Mouse (Mus musculus): ENCODE measurements around the gene Cdk20.
"Not testable (repeated sequence)": the region's sequence is repeated elsewhere in the genome, so short reads cannot be mapped to it uniquely, and the experiment has no call there.

Gene Cdk20

DNA sequence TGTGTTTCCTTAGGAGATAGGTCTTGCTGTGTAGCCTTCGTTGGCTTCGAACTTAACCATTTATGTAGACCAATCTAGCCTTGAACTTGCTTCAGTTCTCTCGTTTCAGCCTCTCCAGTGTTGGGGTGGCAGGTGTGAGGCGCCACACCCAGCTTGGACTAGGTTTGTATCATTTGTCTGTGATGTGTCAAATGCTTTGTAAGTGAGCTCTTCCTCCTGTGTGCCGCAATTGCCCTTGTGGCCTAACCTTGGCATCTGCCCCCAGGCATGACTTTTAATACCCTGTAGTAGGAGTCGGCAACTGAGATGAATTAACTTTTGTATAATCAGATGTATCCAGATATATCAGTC, 9.5 kb upstream of the Cdk20 start:
- no peak for DNase-seq (ENCODE audit: low spot score in 2 of 2)

DNA sequence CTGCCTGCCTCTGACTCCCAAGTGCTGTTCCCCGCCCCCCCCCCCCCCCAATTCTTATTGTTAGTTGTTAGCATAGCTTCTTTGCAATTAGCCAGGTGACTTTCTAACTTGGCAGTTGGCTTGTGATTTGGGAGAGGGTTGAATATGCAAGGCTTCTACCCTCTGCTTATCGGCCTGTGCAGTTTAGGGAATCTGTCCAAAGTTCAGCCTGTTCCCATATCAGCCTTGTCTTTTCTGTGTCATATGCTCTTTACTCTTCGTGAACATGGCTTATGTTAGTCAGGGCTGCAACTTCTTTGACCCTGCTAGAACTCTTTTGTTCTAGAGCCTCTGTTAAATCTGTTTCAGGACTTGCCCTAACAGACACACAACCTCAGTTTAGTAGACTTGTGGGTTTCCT, 7.8 kb upstream of the Cdk20 start:
- DNase-seq (ENCODE audit: low spot score in 2 of 2), result no peak

DNA sequence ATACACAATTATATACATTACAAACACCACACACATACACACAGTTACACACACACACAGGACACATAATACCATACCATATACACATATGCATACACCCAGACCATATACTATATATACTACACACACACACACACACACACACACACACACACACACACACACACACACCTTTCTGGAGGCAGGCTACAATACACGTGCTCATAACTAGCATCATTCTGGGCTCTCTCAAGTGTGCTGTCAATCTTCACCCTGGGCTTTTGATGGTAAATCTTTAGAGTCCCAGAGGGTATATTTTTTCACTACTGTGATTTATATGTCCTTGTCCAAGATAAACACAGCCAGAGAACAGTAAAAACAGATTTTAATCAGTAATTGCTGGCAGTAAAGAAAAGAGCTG, 6.8 kb upstream of the Cdk20 start:
- DNase-seq (ENCODE audit: low spot score in 2 of 2), result no peak

- DNase-seq (ENCODE audit: low spot score in 2 of 2), result no peak
Observed at GRCm38 (mm10) chr13:64429328-64429727, 2.8 kb upstream of the Cdk20 start.

GRCm38 (mm10) chr13:64437801-64438200, 5.7 kb downstream of the Cdk20 start:
- DNase-seq (ENCODE audit: low spot score in 2 of 2), result no peak

DNA sequence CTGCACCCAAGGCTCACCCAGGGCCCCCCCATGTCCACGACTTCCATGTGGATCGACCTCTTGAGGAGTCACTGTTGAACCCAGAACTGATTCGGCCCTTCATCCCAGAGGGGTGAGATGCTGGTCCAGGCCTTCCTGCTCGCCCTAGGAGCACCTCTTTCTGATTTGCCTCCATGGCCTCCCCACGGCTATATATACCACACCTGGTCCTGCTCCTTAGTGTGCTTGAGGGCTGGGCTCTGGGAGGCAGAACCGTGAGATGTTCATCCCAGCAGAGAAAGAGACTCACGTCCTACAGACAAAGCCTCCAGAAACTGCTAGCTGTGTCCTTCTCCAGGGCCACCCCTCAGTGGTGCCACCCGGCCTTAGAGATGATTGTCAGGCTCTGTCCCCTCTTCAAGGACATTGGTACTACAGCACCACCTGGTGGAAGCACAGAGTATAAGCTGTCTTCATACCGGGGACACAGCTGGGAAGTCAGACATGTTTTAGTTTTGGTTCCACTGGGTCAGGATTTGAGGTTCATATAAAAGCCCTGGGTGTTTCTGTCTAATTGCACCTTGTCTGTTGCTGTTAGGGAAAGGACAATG, 6.8 kb downstream of the Cdk20 start:
- DNase-seq (ENCODE audit: low spot score in 2 of 2), result peak; percentile 70 to 72

- DNase-seq (ENCODE audit: low spot score in 2 of 2), result no peak
Observed at GRCm38 (mm10) chr13:64439471-64439870, 7.4 kb downstream of the Cdk20 start.

DNA sequence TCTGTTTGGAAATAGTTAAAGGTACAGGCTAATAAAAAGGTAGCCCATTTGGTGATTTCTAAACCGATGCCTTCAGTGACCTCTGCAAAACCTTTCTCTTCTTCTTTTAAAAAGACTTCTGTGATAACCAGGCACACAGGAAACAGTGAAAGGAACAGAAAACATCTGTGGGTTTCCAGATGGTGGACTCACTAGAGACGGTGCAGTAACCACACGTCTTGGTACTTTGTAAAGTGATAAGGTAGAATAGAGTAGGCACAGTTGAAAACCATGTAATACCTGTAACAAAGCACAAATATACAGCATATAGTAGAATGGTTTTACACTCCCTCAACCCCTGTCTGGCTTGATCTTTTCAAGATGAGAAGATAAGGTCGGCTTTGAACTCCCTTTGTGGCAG, 8.5 kb downstream of the Cdk20 start:
- no peak for DNase-seq (ENCODE audit: low spot score in 2 of 2)

- DNase-seq (ENCODE audit: low spot score in 2 of 2), result no peak
Observed at GRCm38 (mm10) chr13:64443263-64443894, 11.3 kb downstream of the Cdk20 start.

DNA sequence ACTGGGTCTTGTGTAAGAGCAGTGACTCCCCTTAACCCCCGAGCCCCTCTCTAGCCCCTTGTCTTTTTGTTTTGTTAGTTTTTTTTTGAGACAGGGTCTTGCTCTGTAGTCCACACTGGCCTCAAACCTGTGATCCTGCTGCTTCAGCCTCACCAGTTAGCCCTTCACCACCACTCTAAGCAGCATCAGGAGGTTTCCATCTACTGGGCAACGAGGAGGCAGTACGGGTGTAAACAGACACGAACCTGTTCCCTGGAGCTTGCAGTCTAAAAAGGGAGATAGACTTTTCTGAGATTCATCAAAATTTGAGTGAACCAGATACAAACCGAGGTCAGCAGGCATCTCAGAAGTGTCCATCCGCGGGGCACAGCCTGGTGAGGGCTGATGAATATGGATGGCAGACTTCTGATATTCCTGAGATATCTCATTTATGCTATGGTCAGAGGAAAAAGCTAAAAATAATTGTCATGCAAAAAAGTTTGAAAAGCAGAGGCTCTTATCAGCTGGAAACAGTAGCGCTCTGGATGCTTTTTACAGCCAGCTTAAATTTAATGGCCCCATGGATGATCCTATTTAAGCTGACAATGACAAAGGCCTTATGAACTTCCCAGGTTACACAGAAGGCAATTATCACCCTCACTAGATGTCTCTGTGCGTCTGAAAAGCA, 13.3 kb downstream of the Cdk20 start:
- DNase-seq (ENCODE audit: low spot score in 2 of 2), result no peak

- no peak for DNase-seq (ENCODE audit: low spot score in 2 of 2)
Observed at GRCm38 (mm10) chr13:64447947-64448346, 15.8 kb downstream of the Cdk20 start.

DNA sequence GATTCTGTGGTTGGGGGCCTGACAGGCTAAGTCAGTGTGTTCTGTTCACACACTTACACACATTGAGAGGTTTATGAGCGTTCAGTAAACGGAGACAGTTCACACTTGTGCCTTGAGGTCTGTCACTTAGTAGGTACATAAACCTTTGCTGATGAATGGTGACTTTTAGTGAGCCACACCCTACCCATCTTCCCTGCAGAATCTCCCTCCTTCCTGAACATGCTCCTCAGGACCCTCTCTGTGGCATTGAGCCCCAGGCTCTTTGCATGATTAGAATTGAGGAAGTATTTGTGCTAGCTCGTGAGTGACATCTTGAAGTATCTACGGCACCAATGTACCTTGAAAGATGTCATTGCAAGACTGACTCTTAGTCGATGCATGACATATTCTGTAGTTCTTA, 16.6 kb downstream of the Cdk20 start:
- no peak for DNase-seq (ENCODE audit: low spot score in 2 of 2)

DNA sequence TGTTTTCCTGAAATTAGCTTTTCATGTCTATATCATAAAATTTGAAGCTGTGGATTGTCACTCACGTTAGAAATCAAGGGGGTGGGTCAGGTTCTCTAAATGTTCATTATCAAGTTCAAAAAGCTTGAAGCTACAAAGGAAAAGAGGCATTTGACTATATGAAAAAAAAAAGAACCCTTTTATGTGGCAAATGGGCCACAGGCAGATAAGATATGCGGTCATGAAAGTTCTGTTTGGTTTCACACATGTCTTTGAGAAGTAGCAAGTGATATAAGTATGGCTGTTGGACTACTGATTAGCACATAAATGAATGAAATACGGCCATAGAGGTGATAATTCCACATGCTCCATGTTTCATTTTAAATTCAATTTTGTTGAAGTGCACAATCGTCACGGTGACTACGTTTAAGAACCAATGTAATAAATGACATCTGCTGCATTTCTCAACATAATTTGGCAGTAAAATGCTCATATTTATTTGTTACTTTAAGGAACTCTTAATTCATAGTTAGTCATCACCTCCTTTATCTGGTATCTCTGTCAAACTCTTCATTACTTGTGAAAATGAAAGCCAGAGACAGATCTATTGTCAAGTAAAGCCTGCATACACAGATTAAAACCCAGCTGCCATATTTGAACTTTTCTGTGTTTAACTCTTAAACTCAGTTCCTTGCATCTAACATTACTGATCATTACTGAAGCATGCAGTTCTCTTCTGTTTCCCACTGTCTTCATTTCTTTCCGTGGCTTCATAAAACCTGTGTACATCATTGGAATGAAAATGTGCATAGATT, 18.1 kb downstream of the Cdk20 start:
- no peak for DNase-seq (ENCODE audit: low spot score in 2 of 2)

DNA sequence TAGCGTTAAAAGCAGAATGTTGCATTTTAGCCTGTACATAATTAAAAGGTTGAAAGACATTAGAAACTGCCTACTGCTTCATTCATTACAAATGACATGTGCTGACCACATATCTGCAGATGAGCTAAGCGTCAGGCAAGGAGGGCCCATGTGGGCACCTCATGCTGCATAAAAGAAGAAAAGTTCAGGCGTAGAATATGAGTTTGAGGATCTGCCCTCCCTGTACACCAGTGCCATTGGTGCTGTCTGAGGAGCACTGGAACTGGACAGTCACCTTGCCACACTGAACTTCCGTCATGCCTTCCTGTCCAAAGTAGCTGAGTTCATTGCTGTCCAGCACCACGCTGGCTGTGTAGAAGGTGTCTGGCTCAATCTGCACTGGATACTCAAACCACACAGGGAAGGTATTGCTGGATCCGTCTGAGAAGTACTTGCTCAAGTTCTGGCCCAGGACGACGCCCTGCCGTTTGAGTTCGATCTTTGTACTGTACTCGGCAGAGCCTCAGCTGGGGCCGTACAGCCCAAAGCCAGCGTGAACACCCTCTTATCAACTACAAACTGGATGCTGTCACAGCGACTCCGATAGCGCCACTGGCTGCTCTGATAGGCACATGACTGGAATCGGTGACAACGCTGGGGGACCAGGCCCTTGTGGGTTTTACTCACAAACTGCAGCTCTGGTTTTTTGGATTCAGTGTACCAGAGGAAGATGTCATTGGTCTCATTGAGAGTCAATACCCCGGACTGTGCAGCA, 25.3 kb downstream of the Cdk20 start:
- DNase-seq (ENCODE audit: low spot score in 2 of 2), result not testable (repeated sequence)

GRCm38 (mm10) chr13:64458181-64458580, 26.1 kb downstream of the Cdk20 start:
- DNase-seq (ENCODE audit: low spot score in 2 of 2), result no peak

DNA sequence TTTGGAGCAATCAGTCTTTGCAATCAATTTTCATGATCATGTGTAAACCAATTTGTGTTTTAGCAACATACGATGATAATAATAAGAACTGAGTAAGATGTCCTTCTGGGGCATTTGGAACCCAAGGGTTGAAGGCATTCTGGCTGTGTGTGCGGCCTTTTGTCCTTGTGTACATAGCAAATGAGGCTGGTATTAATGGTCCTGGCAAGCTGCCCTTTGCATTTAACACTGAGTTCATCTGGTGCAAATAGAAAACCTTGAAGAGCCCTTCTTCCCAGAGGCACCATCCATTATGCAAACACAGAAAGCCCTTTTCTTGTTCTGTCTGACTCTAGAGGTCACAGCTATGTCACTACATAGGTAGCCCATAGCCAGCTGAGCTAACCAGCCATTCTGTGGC, 30.5 kb downstream of the Cdk20 start:
- DNase-seq (ENCODE audit: low spot score in 2 of 2), result no peak

- DNase-seq (ENCODE audit: low spot score in 2 of 2), result no peak
Observed at GRCm38 (mm10) chr13:64465166-64465565, 33.1 kb downstream of the Cdk20 start.

DNA sequence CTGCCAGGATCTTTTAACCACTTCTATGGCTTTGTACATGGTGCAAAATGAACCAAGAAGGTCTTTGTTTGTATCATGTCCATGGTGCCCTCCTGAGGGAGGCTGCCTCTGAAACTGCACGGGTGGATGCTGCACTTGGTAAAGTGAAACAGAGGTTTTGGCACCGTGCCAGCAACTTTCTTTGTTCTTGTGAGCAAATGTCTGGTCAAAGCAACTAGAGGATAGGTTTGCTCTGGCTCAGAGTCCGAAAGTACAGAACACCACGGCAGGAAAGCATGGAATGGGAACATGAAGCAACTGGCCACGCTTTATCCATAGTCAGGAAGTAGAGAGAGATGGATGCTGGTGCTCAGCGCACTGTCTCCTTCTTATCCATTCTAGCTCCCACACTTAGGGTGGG, 35.8 kb downstream of the Cdk20 start:
- no peak for DNase-seq (ENCODE audit: low spot score in 2 of 2)

DNA sequence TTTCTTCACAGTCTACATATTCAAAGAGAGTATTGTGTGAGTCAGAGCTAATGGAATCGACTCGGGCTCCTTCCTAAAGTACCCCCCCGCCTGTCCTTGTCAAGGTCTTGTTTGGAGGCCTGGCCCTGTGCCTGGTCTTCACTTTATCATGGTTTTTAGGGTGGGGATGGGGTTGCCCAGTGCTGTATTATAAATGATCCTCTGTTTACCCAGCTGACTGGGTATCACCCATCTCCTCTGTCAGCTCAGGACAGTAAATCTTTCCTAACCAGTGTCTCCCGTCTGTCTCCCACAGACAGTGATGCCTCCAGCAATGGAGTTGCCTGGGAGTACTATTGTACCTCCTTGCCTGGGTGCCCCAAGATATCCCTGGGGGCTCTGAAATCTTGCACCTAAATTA, 45.9 kb downstream of the Cdk20 start:
- DNase-seq (ENCODE audit: low spot score in 2 of 2), result no peak

- DNase-seq (ENCODE audit: low spot score in 2 of 2), result no peak
Observed at GRCm38 (mm10) chr13:64479960-64480359, 47.8 kb downstream of the Cdk20 start.

DNA sequence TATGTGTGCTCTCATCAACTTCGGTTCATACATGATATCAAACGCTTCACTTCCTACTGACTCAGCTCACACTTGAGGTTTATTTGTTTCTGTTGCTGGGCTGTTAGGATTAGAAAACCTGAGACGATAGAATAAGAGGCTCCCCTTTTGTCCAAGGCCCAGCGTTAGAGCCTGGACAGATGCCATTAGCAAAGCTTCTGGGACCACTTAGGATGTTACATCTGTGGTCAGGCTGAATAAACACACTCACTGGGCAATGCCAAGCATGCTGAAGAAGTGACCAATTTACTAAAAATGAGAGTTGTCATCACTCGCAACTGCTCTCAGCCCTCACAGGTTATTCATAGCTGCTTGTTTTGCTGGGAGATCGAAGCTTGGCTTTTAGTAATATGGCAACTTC, 57.8 kb downstream of the Cdk20 start:
- DNase-seq (ENCODE audit: low spot score in 2 of 2), result no peak

Measured in heart, adult 9 months (tissue).